Mouse (Mus musculus) left cerebral cortex, adult 11 months (tissue): ENCODE measurements around the gene Ncln.

Source experiments
- DNase-seq: peaks from one replicate; pipeline ENCODE4 v3.0.0; 2022; ENCODE audit warnings: low spot score

Ncln gene

GRCm38 (mm10) chr10:81496264-81496901, at the start of gene Ncln:
Gene Ncln (minus strand): TSS chr10:81496392.
- DNase-seq = peak; percentile 97

GRCm38 (mm10) chr10:81545161-81545747, 49.1 kb upstream of the Ncln start, which contains the start of gene Gna11:
Gene Gna11 (minus strand): TSS chr10:81545190.
- DNase-seq = peak; percentile 99

- DNase-seq = no peak
Observed at GRCm38 (mm10) chr10:81544296-81545160, 48.3 kb upstream of the Ncln start.

- no peak for DNase-seq
Observed at GRCm38 (mm10) chr10:81543633-81544032, 47.4 kb upstream of the Ncln start.

- no peak for DNase-seq
Observed at GRCm38 (mm10) chr10:81542727-81543460, 46.7 kb upstream of the Ncln start.

GRCm38 (mm10) chr10:81541803-81542202, 45.6 kb upstream of the Ncln start:
- DNase-seq = no peak

GRCm38 (mm10) chr10:81541363-81541762, 45.2 kb upstream of the Ncln start:
- no peak for DNase-seq

- no peak for DNase-seq
Observed at GRCm38 (mm10) chr10:81538321-81539048, 42.3 kb upstream of the Ncln start.

GRCm38 (mm10) chr10:81537429-81537828, 41.2 kb upstream of the Ncln start:
- DNase-seq = no peak

- no peak for DNase-seq
Observed at GRCm38 (mm10) chr10:81536734-81537133, 40.5 kb upstream of the Ncln start.

GRCm38 (mm10) chr10:81534826-81535225, 38.6 kb upstream of the Ncln start:
- no peak for DNase-seq

GRCm38 (mm10) chr10:81526779-81527178, 30.6 kb upstream of the Ncln start:
- DNase-seq = peak; percentile 60

- DNase-seq = no peak
Observed at GRCm38 (mm10) chr10:81525017-81525694, 29.0 kb upstream of the Ncln start.

GRCm38 (mm10) chr10:81524051-81524605, 27.9 kb upstream of the Ncln start, which contains the start of gene Gna15:
Gene Gna15 (minus strand): TSS chr10:81524225.
- no peak for DNase-seq

GRCm38 (mm10) chr10:81523570-81523969, 27.4 kb upstream of the Ncln start:
- no peak for DNase-seq

- DNase-seq = no peak
Observed at GRCm38 (mm10) chr10:81523142-81523541, 26.9 kb upstream of the Ncln start.

- DNase-seq = no peak
Observed at GRCm38 (mm10) chr10:81519978-81520365, 23.8 kb upstream of the Ncln start.

- DNase-seq = no peak
Observed at GRCm38 (mm10) chr10:81519227-81519977, 23.2 kb upstream of the Ncln start.

GRCm38 (mm10) chr10:81518546-81518945, 22.4 kb upstream of the Ncln start:
- DNase-seq = no peak

- no peak for DNase-seq
Observed at GRCm38 (mm10) chr10:81517227-81517626, 21.0 kb upstream of the Ncln start.
